Mouse (Mus musculus): ENCODE data around the gene Mmp25. TPM values are rescaled to one million over a fixed set of nuclear protein-coding genes. Genes with fewer than 3 reads are reported as not detected.

Gene Mmp25
- total and polyA plus RNA-seq, 3 experiments = not detected

GRCm38 (mm10) chr17:23584786-23585185 is 60.3 kb downstream of the Mmp25 start:
- H3K27ac ChIP-seq (ENCODE audit: insufficient read depth, low read depth) = no peak overlapping the region
- DNase-seq (ENCODE audit: extremely low read depth) = no peak
- H3K9me3 ChIP-seq (replicated peaks; ENCODE audit: low read length) = no peaks in the 10 kb centered on the region
- in situ Hi-C loops (cut with MboI; ENCODE audit: low pct_ligation_motif_present, low pct_unique_long_range_greater_than_20kb, low sequenced_read_pairs) (no loop called here), dilution Hi-C loops (cut with MboI; ENCODE audit: extremely low pct_ligation_motif_present, extremely low pct_unique_long_range_greater_than_20kb, low sequenced_read_pairs) (no loop called here)
- no peak overlapping the region for H3K9ac ChIP-seq (ENCODE audit: insufficient read depth, low read depth)
- peaks cover 74% of the 10 kb centered on the region for H3K27me3 ChIP-seq (replicated peaks)
- no peaks in the 10 kb centered on the region for H3K36me3 ChIP-seq (replicated peaks in 1 of 2; ENCODE audit: control insufficient read depth in 1 of 2, insufficient read depth in 1 of 2, low read length in 1 of 2)
- no peaks in the 10 kb centered on the region for H3K79me2 ChIP-seq (replicated peaks; ENCODE audit: control insufficient read depth, extremely low read depth, insufficient read depth, poor library complexity, severe bottlenecking)
- H3K4me1 ChIP-seq (ENCODE audit: control insufficient read depth in 1 of 2, insufficient read depth in 2 of 2) = no peaks in the 10 kb centered on the region
- no peak for TF ChIP-seq ETS1 (conservative IDR thresholded peaks at IDR 0.05; ENCODE audit: low read depth, low read length)
- TF ChIP-seq JUND (conservative IDR thresholded peaks at IDR 0.05; ENCODE audit: low read depth, low read length) = no peak
- no peak for TF ChIP-seq USF1 (IDR thresholded peaks at IDR 0.05; ENCODE audit: low read depth, low read length)
- no peak for TF ChIP-seq PAX5 (IDR thresholded peaks at IDR 0.05; ENCODE audit: low read length)
- TF ChIP-seq MEF2A (IDR thresholded peaks at IDR 0.05; ENCODE audit: borderline replicate concordance, low read depth, low read length) = no peak
- TF ChIP-seq MXI1 (IDR thresholded peaks at IDR 0.05; ENCODE audit: low read depth, low read length) = no peak
- TF ChIP-seq EP300 (IDR thresholded peaks at IDR 0.05; ENCODE audit: low read length) = no peak
- no peak for TF ChIP-seq TCF12 (IDR thresholded peaks at IDR 0.05; ENCODE audit: low read depth, low read length)
- TF ChIP-seq UBTF (IDR thresholded peaks at IDR 0.05; ENCODE audit: low read depth, low read length) = no peak
- no peak for TF ChIP-seq NRF1 (IDR thresholded peaks at IDR 0.05; ENCODE audit: low read depth, low read length)
- no peak for TF ChIP-seq CTCF (conservative IDR thresholded peaks at IDR 0.05 in 1 of 2, IDR thresholded peaks at IDR 0.05 in 1 of 2; ENCODE audit: low read depth in 2 of 2, low read length in 2 of 2)
- no peak overlapping the region for H3K4me2 ChIP-seq (ENCODE audit: insufficient read depth, low read depth, poor library complexity, severe bottlenecking)
- H3K4me3 ChIP-seq (replicated peaks in 1 of 3; ENCODE audit: low read depth in 2 of 3, low read length in 2 of 3, poor library complexity in 1 of 3) = no peak overlapping the region

Other genes with a start within 250 kb of the Mmp25 start
Only the 20 nearest of the 24 such genes appear.
- gene Vmn2r117, start 165.6 kb downstream of the Mmp25 start, total RNA-seq (2012; rRNA removed) = not detected in 2 replicates
- not detected in 2 replicates for gene Vmn2r117, start 165.6 kb downstream of the Mmp25 start, total RNA-seq (2014; rRNA removed)
- not detected in 2 replicates for gene Vmn2r117, start 165.6 kb downstream of the Mmp25 start, polyA plus RNA-seq (2012; ENCODE audit: insufficient read length, low read depth)
- gene Zfp213, start 81.0 kb downstream of the Mmp25 start, total RNA-seq (2012; rRNA removed) = 10.9 and 11.4 TPM in 2 replicates
- gene Zfp213, start 81.0 kb downstream of the Mmp25 start, total RNA-seq (2014; rRNA removed) = 8.5 and 9.4 TPM in 2 replicates
- gene Zfp213, start 81.0 kb downstream of the Mmp25 start, polyA plus RNA-seq (2012; ENCODE audit: insufficient read length, low read depth) = 7.1 and 8.0 TPM in 2 replicates
- 0.30 TPM in 1 of 2 replicates, not detected in the other for gene Zfp13, start 45.8 kb downstream of the Mmp25 start, total RNA-seq (2012; rRNA removed)
- not detected in 2 replicates for gene Zfp13, start 45.8 kb downstream of the Mmp25 start, total RNA-seq (2014; rRNA removed)
- gene Zfp13, start 45.8 kb downstream of the Mmp25 start, polyA plus RNA-seq (2012; ENCODE audit: insufficient read length, low read depth) = not detected in 2 replicates
- not detected in 2 replicates for gene Zscan10, start 44.4 kb downstream of the Mmp25 start, total RNA-seq (2012; rRNA removed)
- gene Zscan10, start 44.4 kb downstream of the Mmp25 start, total RNA-seq (2014; rRNA removed) = not detected in 2 replicates
- not detected in 2 replicates for gene Zscan10, start 44.4 kb downstream of the Mmp25 start, polyA plus RNA-seq (2012; ENCODE audit: insufficient read length, low read depth)
- gene Bicdl2, start 15.2 kb upstream of the Mmp25 start, total RNA-seq (2012; rRNA removed) = not detected in 2 replicates
- not detected in 2 replicates for gene Bicdl2, start 15.2 kb upstream of the Mmp25 start, total RNA-seq (2014; rRNA removed)
- gene Bicdl2, start 15.2 kb upstream of the Mmp25 start, polyA plus RNA-seq (2012; ENCODE audit: insufficient read length, low read depth) = 0.25 TPM in 1 of 2 replicates, not detected in the other
- 7.3 and 8.9 TPM in 2 replicates for gene Hcfc1r1, start 28.3 kb upstream of the Mmp25 start, total RNA-seq (2012; rRNA removed)
- gene Hcfc1r1, start 28.3 kb upstream of the Mmp25 start, total RNA-seq (2014; rRNA removed) = 3.9 and 6.0 TPM in 2 replicates
- 17.4 and 26.5 TPM in 2 replicates for gene Hcfc1r1, start 28.3 kb upstream of the Mmp25 start, polyA plus RNA-seq (2012; ENCODE audit: insufficient read length, low read depth)
- gene Thoc6, start 28.6 kb upstream of the Mmp25 start, total RNA-seq (2012; rRNA removed) = 40.1 and 41.4 TPM in 2 replicates
- 31.5 and 37.9 TPM in 2 replicates for gene Thoc6, start 28.6 kb upstream of the Mmp25 start, total RNA-seq (2014; rRNA removed)
- gene Thoc6, start 28.6 kb upstream of the Mmp25 start, polyA plus RNA-seq (2012; ENCODE audit: insufficient read length, low read depth) = 34.8 and 37.4 TPM in 2 replicates
- gene Tnfrsf12a, start 32.2 kb upstream of the Mmp25 start, total RNA-seq (2012; rRNA removed) = 4.3 and 5.1 TPM in 2 replicates
- gene Tnfrsf12a, start 32.2 kb upstream of the Mmp25 start, total RNA-seq (2014; rRNA removed) = 1.5 and 2.3 TPM in 2 replicates
- 0.64 and 1.2 TPM in 2 replicates for gene Tnfrsf12a, start 32.2 kb upstream of the Mmp25 start, polyA plus RNA-seq (2012; ENCODE audit: insufficient read length, low read depth)
- not detected in 2 replicates for gene Cldn6, start 34.0 kb upstream of the Mmp25 start, total RNA-seq (2012; rRNA removed)
- gene Cldn6, start 34.0 kb upstream of the Mmp25 start, total RNA-seq (2014; rRNA removed) = not detected in 2 replicates
- gene Cldn6, start 34.0 kb upstream of the Mmp25 start, polyA plus RNA-seq (2012; ENCODE audit: insufficient read length, low read depth) = not detected in 2 replicates
- gene Cldn9, start 38.7 kb upstream of the Mmp25 start, total RNA-seq (2012; rRNA removed) = 0.08 TPM in 1 of 2 replicates, not detected in the other
- gene Cldn9, start 38.7 kb upstream of the Mmp25 start, total RNA-seq (2014; rRNA removed) = not detected in 2 replicates
- gene Cldn9, start 38.7 kb upstream of the Mmp25 start, polyA plus RNA-seq (2012; ENCODE audit: insufficient read length, low read depth) = not detected in 2 replicates
- gene 1520401A03Rik, start 77.5 kb upstream of the Mmp25 start, total RNA-seq (2012; rRNA removed) = 0.08 TPM in 1 of 2 replicates, not detected in the other
- gene 1520401A03Rik, start 77.5 kb upstream of the Mmp25 start, total RNA-seq (2014; rRNA removed) = not detected in 2 replicates
- not detected in 2 replicates for gene 1520401A03Rik, start 77.5 kb upstream of the Mmp25 start, polyA plus RNA-seq (2012; ENCODE audit: insufficient read length, low read depth)
- 21.4 and 25.4 TPM in 2 replicates for gene Pkmyt1, start 81.1 kb upstream of the Mmp25 start, total RNA-seq (2012; rRNA removed)
- gene Pkmyt1, start 81.1 kb upstream of the Mmp25 start, total RNA-seq (2014; rRNA removed) = 11.4 and 12.6 TPM in 2 replicates
- 30.7 and 37.0 TPM in 2 replicates for gene Pkmyt1, start 81.1 kb upstream of the Mmp25 start, polyA plus RNA-seq (2012; ENCODE audit: insufficient read length, low read depth)
- 2.0 and 2.8 TPM in 2 replicates for gene Paqr4, start 95.6 kb upstream of the Mmp25 start, total RNA-seq (2012; rRNA removed)
- 0.47 and 1.0 TPM in 2 replicates for gene Paqr4, start 95.6 kb upstream of the Mmp25 start, total RNA-seq (2014; rRNA removed)
- gene Paqr4, start 95.6 kb upstream of the Mmp25 start, polyA plus RNA-seq (2012; ENCODE audit: insufficient read length, low read depth) = 0.80 and 1.1 TPM in 2 replicates
- gene Kremen2, start 100.6 kb upstream of the Mmp25 start, total RNA-seq (2012; rRNA removed) = 0.34 and 0.55 TPM in 2 replicates
- 0.14 and 0.23 TPM in 2 replicates for gene Kremen2, start 100.6 kb upstream of the Mmp25 start, total RNA-seq (2014; rRNA removed)
- gene Kremen2, start 100.6 kb upstream of the Mmp25 start, polyA plus RNA-seq (2012; ENCODE audit: insufficient read length, low read depth) = 0.21 and 0.23 TPM in 2 replicates
- gene Flywch1, start 126.3 kb upstream of the Mmp25 start, total RNA-seq (2012; rRNA removed) = 26.9 and 28.3 TPM in 2 replicates
- gene Flywch1, start 126.3 kb upstream of the Mmp25 start, total RNA-seq (2014; rRNA removed) = 18.8 and 22.2 TPM in 2 replicates
- 22.0 and 23.4 TPM in 2 replicates for gene Flywch1, start 126.3 kb upstream of the Mmp25 start, polyA plus RNA-seq (2012; ENCODE audit: insufficient read length, low read depth)
- gene Flywch2, start 140.8 kb upstream of the Mmp25 start, total RNA-seq (2012; rRNA removed) = not detected in 2 replicates
- not detected in 2 replicates for gene Flywch2, start 140.8 kb upstream of the Mmp25 start, total RNA-seq (2014; rRNA removed)
- gene Flywch2, start 140.8 kb upstream of the Mmp25 start, polyA plus RNA-seq (2012; ENCODE audit: insufficient read length, low read depth) = not detected in 2 replicates
- gene Srrm2, start 145.3 kb upstream of the Mmp25 start, total RNA-seq (2012; rRNA removed) = 83.6 and 90.4 TPM in 2 replicates
- gene Srrm2, start 145.3 kb upstream of the Mmp25 start, total RNA-seq (2014; rRNA removed) = 18.3 and 26.7 TPM in 2 replicates
- 339 and 383 TPM in 2 replicates for gene Srrm2, start 145.3 kb upstream of the Mmp25 start, polyA plus RNA-seq (2012; ENCODE audit: insufficient read length, low read depth)
- 381 and 386 TPM in 2 replicates for gene Elob, start 183.9 kb upstream of the Mmp25 start, total RNA-seq (2012; rRNA removed)
- 371 and 534 TPM in 2 replicates for gene Elob, start 183.9 kb upstream of the Mmp25 start, total RNA-seq (2014; rRNA removed)
- gene Elob, start 183.9 kb upstream of the Mmp25 start, polyA plus RNA-seq (2012; ENCODE audit: insufficient read length, low read depth) = 250 and 306 TPM in 2 replicates
- not detected in 2 replicates for gene Prss33, start 190.8 kb upstream of the Mmp25 start, total RNA-seq (2012; rRNA removed)
- gene Prss33, start 190.8 kb upstream of the Mmp25 start, total RNA-seq (2014; rRNA removed) = not detected in 2 replicates
- not detected in 2 replicates for gene Prss33, start 190.8 kb upstream of the Mmp25 start, polyA plus RNA-seq (2012; ENCODE audit: insufficient read length, low read depth)
- not detected in 2 replicates for gene Prss32, start 198.6 kb upstream of the Mmp25 start, total RNA-seq (2012; rRNA removed)
- gene Prss32, start 198.6 kb upstream of the Mmp25 start, total RNA-seq (2014; rRNA removed) = not detected in 2 replicates
- not detected in 2 replicates for gene Prss32, start 198.6 kb upstream of the Mmp25 start, polyA plus RNA-seq (2012; ENCODE audit: insufficient read length, low read depth)